Mouse (Mus musculus) myocyte (in vitro differentiated cells): ENCODE results near the gene Ubxn10. TPM values are rescaled to one million over a fixed set of nuclear protein-coding genes. Genes with fewer than 3 reads are reported as not detected.

Experiments
- H3K27me3 ChIP-seq: one replicate; pipeline ENCODE4 v1.6.1; 2011; ENCODE audit not compliant: control insufficient read depth, insufficient read depth, insufficient read length
- H3K36me3 ChIP-seq: one replicate; pipeline ENCODE4 v1.6.1; 2011; ENCODE audit not compliant: control insufficient read depth, insufficient read depth
- H3K4me2 ChIP-seq: one replicate; pipeline ENCODE4 v1.6.1; 2011; ENCODE audit warnings: low read depth, control low read depth
- H3K4me3 ChIP-seq: one replicate; pipeline ENCODE4 v1.5.1; 2011; ENCODE audit warnings: mild to moderate bottlenecking, control low read depth, moderate library complexity
- H3K79me2 ChIP-seq: one replicate; pipeline ENCODE4 v1.6.1; 2011; ENCODE audit not compliant: control insufficient read depth, insufficient read depth
- H3ac ChIP-seq: one replicate; pipeline ENCODE4 v1.6.1; 2011; ENCODE audit not compliant: control insufficient read depth, insufficient read length
- CEBPB ChIP-seq: IDR thresholded peaks from 2 replicates; pipeline ENCODE4 v1.6.1; 2011; ENCODE audit warnings: mild to moderate bottlenecking, moderate library complexity; ENCODE audit not compliant: poor library complexity, insufficient read depth, severe bottlenecking
- E2F4 ChIP-seq: IDR thresholded peaks from one replicate; pipeline ENCODE4 v1.6.1; 2011; ENCODE audit warnings: mild to moderate bottlenecking, control low read depth, moderate library complexity; ENCODE audit not compliant: insufficient read depth
- MAX ChIP-seq: IDR thresholded peaks from one replicate; pipeline ENCODE4 v1.6.1; 2011; ENCODE audit warnings: low read depth, mild to moderate bottlenecking, control low read depth
- MYOD1 ChIP-seq, 3 experiments: IDR thresholded peaks; one replicate each; pipeline ENCODE4 v1.6.1; 2011; ENCODE audit warnings: control low read depth in 2 of 3, low read depth in 2 of 3, mild to moderate bottlenecking in 2 of 3, moderate library complexity in 1 of 3; ENCODE audit not compliant: insufficient read length in 2 of 3, control insufficient read depth in 1 of 3
- MYOG ChIP-seq, 3 experiments: IDR thresholded peaks; one replicate each; pipeline ENCODE4 v1.6.1; 2011; ENCODE audit warnings: control low read depth in 2 of 3, low read depth in 2 of 3, mild to moderate bottlenecking in 2 of 3; ENCODE audit not compliant: insufficient read length in 2 of 3, control insufficient read depth in 1 of 3, insufficient read depth in 1 of 3
- POLR2A ChIP-seq: IDR thresholded peaks from one replicate; pipeline ENCODE4 v1.6.1; 2011; ENCODE audit warnings: low read depth, mild to moderate bottlenecking, control low read depth, moderate library complexity; ENCODE audit not compliant: insufficient read length
- POLR2AphosphoS2 ChIP-seq: IDR thresholded peaks from one replicate; pipeline ENCODE4 v1.6.1; 2011; ENCODE audit warnings: low read depth, control low read depth; ENCODE audit not compliant: insufficient read length
- REST ChIP-seq: IDR thresholded peaks from one replicate; pipeline ENCODE4 v1.6.1; 2011; ENCODE audit warnings: mild to moderate bottlenecking, control low read depth, moderate library complexity; ENCODE audit not compliant: insufficient read depth, insufficient read length
- SRF ChIP-seq: IDR thresholded peaks from one replicate; pipeline ENCODE4 v1.6.1; 2011; ENCODE audit warnings: low read depth; ENCODE audit not compliant: control insufficient read depth, insufficient read length
- TCF12 ChIP-seq: IDR thresholded peaks from one replicate; pipeline ENCODE4 v1.6.1; 2011; ENCODE audit warnings: mild to moderate bottlenecking, control low read depth; ENCODE audit not compliant: poor library complexity, insufficient read depth, severe bottlenecking
- TCF3 ChIP-seq: IDR thresholded peaks from one replicate; pipeline ENCODE4 v1.6.1; 2011; ENCODE audit warnings: low read depth, control low read depth; ENCODE audit not compliant: insufficient read length
- USF1 ChIP-seq: IDR thresholded peaks from one replicate; pipeline ENCODE4 v1.6.1; 2011; ENCODE audit warnings: low read depth, mild to moderate bottlenecking, control low read depth, moderate library complexity
- polyA plus RNA-seq: library from polyadenylated mRNA; unstranded; fragments of >200 nt; fragmentation: generic; extraction: Trizol; gene quantifications from one replicate; pipeline ENCODE4 v1.2.1, GENCODE M21; 2012; ENCODE audit warnings: missing spikeins

The Ubxn10 gene
- polyA plus RNA-seq, 1 experiment: not detected

- peaks cover 15% of the 10 kb centered on the region for H3K27me3 ChIP-seq
- TF ChIP-seq TCF12 (no peak), MAX (no peak), REST (no peak), POLR2AphosphoS2 (no peak), USF1 (no peak), MYOD1 (IDR thresholded peaks at IDR 0.05; ENCODE audit: control insufficient read depth in 1 of 3, insufficient read length in 2 of 3, low read depth in 2 of 3) (no peak), MYOG (IDR thresholded peaks at IDR 0.05; ENCODE audit: control insufficient read depth in 1 of 3, insufficient read depth in 1 of 3, insufficient read length in 2 of 3, low read depth in 2 of 3) (no peak), POLR2A (no peak), CEBPB (no peak), E2F4 (no peak), SRF (no peak), TCF3 (no peak)
- H3ac ChIP-seq: no peak overlapping the region
- H3K36me3 ChIP-seq: no peaks in the 10 kb centered on the region
- H3K4me3 ChIP-seq: no peak overlapping the region
- no peak overlapping the region for H3K4me2 ChIP-seq
- no peaks in the 10 kb centered on the region for H3K79me2 ChIP-seq
Measured at GRCm38 (mm10) chr4:138672160-138672559, 64.8 kb downstream of the Ubxn10 start.

DNA sequence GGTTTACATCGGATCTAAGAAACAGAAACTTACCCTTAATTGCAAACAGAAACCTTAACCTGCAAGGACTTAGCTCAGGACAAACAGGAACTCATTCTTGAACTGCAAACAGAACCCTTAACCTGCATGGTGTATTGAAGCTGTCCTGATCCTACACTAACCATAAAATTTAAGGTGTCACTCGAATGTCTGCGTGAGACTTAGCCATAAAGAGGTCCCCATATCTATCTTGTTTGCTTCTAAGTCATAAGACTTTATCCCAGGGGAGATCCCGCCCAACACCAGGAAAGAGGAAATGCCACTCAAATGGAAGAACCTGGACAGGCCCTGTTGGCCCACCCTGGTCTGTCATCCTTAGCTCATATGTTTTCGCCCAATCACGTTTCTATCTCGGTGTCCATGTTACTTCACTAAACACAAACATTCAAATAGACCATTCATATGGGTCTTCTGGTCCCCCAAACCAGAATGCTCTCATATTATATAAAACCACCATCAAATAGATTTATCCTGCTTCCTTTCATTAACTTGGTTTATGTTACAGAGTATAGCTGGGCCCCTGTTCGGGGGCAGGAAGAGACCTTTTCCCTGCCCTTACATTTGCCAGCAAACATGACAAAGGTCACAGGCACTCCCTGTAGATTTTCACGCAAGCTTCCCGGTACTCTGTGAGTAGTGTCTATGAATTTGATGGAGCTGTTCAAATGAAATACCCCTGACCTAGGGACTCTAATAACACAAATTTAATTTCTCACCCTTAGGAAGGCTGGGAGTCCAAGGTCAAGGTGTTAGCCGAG is 66.7 kb downstream of the Ubxn10 start:
- Histone ChIP-seq H3K27me3 (peaks cover 15% of the 10 kb centered on the region), H3ac (no peak overlapping the region), H3K79me2 (no peaks in the 10 kb centered on the region), H3K36me3 (no peaks in the 10 kb centered on the region), H3K4me3 (no peak overlapping the region), H3K4me2 (no peak overlapping the region)
- no peak for TF ChIP-seq REST
- no peak for TF ChIP-seq MAX
- TF ChIP-seq SRF: no peak
- no peak for TF ChIP-seq CEBPB
- no peak for TF ChIP-seq TCF3

DNA sequence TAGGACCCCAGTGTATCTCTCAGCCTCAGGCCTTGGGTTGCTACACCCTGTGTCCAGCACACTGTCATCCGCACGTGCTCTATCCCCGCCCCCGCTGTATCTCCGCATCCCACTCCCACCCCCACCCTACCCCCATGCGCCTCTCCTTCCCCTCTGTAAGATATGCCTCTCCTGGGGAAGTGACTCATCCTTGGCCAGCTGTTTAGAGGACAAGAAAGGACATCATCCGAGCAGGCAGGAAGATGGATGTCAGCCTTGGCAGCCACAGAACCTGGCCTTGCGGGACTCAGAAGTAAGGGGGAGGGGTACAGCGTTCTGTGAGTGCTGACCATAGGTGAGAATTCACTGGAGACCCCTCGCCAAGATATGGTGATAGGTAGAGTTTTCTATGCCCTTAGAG is 70.4 kb downstream of the Ubxn10 start:
- H3K4me3 ChIP-seq: no peak overlapping the region
- TF ChIP-seq E2F4 (no peak), MAX (no peak), POLR2A (no peak), TCF12 (no peak), POLR2AphosphoS2 (no peak), REST (no peak), CEBPB (no peak), SRF (no peak), MYOD1 (IDR thresholded peaks at IDR 0.05; ENCODE audit: control insufficient read depth in 1 of 3, insufficient read length in 2 of 3, low read depth in 2 of 3) (no peak), TCF3 (no peak), MYOG (IDR thresholded peaks at IDR 0.05; ENCODE audit: control insufficient read depth in 1 of 3, insufficient read depth in 1 of 3, insufficient read length in 2 of 3, low read depth in 2 of 3) (no peak), USF1 (no peak)
- H3ac ChIP-seq: no peak overlapping the region
- no peak overlapping the region for H3K4me2 ChIP-seq
- no peaks in the 10 kb centered on the region for H3K79me2 ChIP-seq
- H3K36me3 ChIP-seq: no peaks in the 10 kb centered on the region
- H3K27me3 ChIP-seq: peaks cover 13% of the 10 kb centered on the region

DNA sequence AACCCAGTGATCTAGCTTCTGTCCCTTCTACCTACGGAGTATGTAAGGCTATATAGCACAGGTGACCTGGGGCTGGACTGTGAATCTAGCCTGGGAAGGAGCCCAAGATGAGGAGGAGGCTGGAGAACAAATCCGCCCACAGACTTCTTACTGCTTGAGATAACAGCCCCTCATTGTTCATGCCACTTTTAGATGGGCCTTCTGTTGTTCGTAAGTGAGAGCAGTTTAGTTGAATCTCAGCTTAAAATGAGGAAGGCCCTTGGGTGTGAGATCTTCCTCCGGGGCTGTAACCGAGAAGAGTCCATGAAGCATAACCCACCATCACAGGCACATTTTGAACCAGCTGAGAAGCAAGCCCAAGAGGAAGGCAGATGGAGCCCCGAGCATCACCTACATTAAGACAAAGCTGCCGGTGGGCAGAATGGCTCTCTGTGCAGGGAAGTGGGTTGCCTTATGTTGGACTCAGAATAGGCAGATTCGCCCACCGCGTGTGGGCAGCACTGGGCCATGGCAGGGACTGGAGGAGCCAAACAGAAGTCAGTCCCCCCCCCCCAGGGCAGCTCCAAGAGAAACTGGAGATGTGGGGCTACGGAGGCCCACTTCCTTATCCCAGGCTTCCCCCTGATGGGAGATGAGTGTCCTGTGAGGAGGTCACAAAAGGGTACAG is 76.9 kb downstream of the Ubxn10 start:
- peaks cover 5% of the 10 kb centered on the region for H3K27me3 ChIP-seq
- TF ChIP-seq MAX (no peak), USF1 (no peak), CEBPB (no peak), POLR2A (no peak), SRF (no peak), REST (no peak), MYOG (IDR thresholded peaks at IDR 0.05; ENCODE audit: control insufficient read depth in 1 of 3, insufficient read depth in 1 of 3, insufficient read length in 2 of 3, low read depth in 2 of 3) (no peak), MYOD1 (IDR thresholded peaks at IDR 0.05; ENCODE audit: control insufficient read depth in 1 of 3, insufficient read length in 2 of 3, low read depth in 2 of 3) (no peak), E2F4 (no peak), TCF12 (no peak), POLR2AphosphoS2 (no peak), TCF3 (no peak)
- no peaks in the 10 kb centered on the region for H3K36me3 ChIP-seq
- H3K4me2 ChIP-seq: no peak overlapping the region
- H3ac ChIP-seq: no peak overlapping the region
- no peaks in the 10 kb centered on the region for H3K79me2 ChIP-seq
- no peak overlapping the region for H3K4me3 ChIP-seq

Other genes starting within 250 kb of the Ubxn10 start
- gene Vwa5b1, start 101.3 kb downstream of the Ubxn10 start, polyA plus RNA-seq: not detected
- gene Pla2g2c, start 12.4 kb downstream of the Ubxn10 start, polyA plus RNA-seq: not detected
- gene Pla2g2f, start 20.5 kb upstream of the Ubxn10 start, polyA plus RNA-seq: not detected
- gene Pla2g2d, start 38.6 kb upstream of the Ubxn10 start, polyA plus RNA-seq: 0.05 TPM
- gene Pla2g5, start 126.3 kb upstream of the Ubxn10 start, polyA plus RNA-seq: 0.10 TPM
- not detected for gene Gm13030, start 136.8 kb upstream of the Ubxn10 start, polyA plus RNA-seq
- gene Pla2g2e, start 140.8 kb upstream of the Ubxn10 start, polyA plus RNA-seq: 20.4 TPM
- gene Otud3, start 176.8 kb upstream of the Ubxn10 start, polyA plus RNA-seq: 12.5 TPM
- not detected for gene Rnf186, start 229.9 kb upstream of the Ubxn10 start, polyA plus RNA-seq
- gene Tmco4, start 235.7 kb upstream of the Ubxn10 start, polyA plus RNA-seq: 3.8 TPM